Mouse (Mus musculus): Measurements from ENCODE around the gene Gmppb.

Gene Gmppb

DNA sequence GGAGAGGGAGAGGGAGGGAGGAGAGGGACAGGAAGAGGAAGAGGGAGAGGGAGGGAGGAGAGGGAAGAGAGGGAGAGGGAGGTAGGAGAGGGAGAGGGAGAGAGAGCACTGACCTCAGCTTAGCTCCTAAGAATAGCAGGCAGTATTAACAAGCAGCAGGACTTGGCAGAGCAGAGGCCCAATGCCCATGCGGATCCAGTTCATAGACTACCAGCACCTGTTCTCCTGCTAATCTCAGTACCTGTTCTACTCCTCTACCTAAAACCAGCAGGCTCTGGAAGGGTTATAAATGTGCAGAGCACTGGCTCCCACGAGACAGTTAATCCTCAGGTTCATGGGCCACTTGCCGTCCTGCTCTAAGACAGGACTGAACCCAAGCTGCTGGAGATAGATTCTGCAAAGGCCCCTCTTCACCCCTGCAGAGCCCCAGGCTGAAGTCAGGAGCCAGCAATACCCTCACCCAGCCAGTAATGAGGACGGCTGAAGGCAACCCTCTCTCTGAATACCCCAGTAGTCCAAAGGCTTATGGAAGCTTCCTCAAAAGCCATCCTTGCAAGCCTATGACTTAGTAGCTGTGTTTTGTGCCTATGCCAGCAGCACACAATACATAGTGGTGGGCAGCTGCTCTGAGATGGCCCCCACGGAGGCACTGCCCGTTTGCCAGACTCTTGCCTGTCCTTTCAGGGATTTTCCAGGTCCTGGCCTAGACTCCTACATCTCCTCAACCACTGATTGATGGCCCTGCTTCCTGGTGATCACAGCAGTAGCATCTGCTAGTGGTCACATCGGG is 24.3 kb downstream of the Gmppb start:
- DNase-seq (ENCODE audit: low spot score in 2 of 2), result no peak

DNA sequence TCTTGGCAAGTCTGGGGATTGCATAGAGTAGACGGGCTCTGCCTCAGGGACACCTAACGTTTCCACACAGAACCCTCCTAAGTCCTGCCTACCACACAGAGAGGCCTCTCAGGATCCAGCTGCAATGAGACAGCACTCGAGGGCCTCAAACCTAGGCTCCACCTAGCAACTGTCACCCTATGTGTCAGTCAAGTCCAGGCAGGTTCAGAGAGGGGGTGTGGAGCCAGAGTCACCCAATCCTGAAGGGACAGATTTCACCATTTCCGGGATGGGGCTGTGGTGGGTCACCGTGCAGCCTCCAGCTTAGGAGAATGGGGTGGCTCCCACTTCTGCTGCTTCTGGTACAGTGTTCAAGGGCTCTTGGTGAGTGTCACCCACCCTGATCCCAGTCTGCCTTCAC is 31.1 kb downstream of the Gmppb start, which contains the start of gene Mst1:
Gene Mst1, plus strand, starts transcription at position 269 of the 400 bp plus-strand sequence.
- DNase-seq (ENCODE audit: low spot score in 2 of 2), result no peak

DNA sequence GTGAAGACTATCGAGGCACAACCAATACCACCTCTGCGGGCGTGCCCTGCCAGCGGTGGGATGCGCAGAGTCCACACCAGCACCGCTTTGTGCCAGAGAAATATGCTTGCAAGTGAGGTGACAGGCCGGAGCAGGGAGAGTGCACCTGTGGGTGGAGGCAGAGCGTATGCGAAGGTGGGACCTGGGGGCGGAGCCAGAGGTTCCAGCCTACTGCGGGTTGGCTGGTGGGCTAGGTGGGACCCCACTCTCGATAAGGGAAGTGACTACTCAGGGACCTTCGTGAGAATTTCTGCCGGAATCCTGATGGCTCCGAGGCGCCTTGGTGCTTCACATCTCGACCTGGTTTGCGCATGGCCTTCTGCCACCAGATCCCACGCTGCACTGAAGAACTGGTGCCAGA is 33.5 kb downstream of the Gmppb start:
- DNase-seq (ENCODE audit: low spot score in 2 of 2), result no peak

DNA sequence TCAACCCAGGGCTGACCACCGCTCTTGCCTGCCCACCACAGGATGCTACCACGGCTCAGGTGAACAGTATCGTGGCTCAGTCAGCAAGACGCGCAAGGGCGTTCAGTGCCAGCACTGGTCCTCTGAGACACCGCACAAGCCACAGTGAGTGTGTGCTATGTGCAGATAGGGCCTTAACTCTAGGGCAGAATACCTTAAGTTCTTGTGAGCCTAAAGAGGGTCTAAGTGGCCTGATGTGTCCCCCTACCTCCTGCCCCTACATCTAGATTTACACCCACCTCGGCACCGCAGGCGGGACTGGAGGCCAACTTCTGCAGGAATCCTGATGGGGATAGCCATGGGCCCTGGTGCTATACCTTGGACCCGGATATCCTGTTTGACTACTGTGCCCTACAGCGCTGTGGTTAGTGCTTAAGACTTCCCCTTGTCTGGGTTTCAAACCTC is 34.0 kb downstream of the Gmppb start, which contains the start of gene Rnf123:
Gene Rnf123, minus strand, starts transcription at position 359 of the 444 bp plus-strand sequence.
- no peak for DNase-seq (ENCODE audit: low spot score in 2 of 2)

DNA sequence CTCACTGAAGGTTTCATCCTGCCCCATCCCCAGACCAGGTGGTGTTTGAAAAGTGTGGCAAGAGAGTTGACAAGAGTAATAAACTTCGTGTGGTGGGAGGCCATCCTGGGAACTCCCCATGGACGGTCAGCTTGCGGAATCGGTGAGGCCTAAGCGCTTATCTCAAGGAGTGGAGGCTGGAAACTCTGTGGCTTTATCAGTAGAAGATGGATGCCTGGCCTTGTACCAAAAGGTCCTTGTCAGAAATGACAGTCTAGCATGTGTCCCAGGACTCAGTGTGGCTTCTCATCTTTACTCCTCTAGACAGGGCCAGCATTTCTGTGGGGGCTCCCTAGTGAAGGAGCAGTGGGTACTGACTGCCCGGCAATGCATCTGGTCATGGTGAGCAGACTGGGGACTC is 34.5 kb downstream of the Gmppb start:
- DNase-seq (ENCODE audit: low spot score in 2 of 2), result no peak

DNA sequence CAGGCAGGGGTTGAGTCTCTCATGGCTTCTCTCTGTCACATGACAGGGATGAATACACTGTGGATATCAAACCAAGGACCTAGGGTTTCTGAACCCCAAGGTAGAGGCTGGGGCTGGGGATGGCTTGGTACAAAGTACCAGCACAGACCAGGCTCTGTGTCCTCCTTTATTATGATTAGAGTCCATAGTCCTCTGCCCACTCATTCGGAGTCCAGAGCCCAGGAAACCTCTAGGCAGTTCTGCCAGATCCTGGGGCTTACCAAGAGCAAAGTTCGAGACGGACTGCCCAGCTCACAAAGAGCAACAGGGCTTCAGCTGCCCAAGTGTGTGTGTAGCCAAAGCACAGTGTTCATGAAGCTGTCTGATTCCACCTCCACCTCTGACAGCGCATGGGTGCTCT is 36.2 kb downstream of the Gmppb start:
- no peak for DNase-seq (ENCODE audit: low spot score in 2 of 2)

DNA sequence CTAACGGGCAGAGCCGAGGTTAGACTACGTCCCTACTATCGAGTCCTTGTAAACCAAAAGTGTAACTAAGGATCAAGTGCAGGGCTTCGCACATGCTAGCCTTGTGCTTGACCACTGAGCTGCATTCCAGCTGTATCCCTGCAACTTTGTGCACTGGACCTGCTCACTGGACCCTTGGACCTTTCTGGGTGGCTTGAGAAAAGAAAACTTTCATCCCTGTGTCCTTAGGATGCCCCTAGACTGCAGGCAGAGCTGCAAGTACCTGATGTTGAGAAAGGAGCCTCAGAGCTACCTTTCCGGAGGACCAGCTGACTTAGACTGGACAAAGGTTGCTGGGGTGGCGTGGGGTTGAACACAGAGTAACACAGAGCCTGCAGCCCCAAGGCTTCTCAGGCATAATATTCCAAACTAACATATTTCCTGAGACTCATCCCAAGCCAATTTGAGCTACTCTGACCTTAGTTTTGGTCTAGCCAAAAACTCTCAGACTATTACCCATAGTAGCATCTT is 41.6 kb downstream of the Gmppb start:
- DNase-seq (ENCODE audit: low spot score in 2 of 2), result no peak

DNA sequence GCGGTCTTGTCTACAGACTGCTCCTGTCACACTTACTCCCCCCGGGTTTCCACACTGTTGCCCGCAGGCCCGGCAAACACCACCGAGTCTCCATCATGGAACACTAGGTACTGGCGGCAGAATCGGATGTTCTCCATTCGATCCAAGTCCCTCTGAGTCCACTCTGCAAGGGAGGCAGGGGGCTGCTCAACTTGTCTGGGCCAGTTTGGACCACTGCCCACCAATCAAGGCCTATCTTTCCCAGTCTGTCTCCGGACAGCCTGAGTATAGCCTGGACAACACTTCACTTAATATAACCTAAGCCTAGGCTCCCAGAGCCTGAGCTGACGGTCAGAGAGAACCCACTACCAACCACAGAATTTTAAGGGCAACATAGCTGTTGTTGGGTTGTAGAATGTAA is 44.5 kb downstream of the Gmppb start:
- no peak for DNase-seq (ENCODE audit: low spot score in 2 of 2)

DNA sequence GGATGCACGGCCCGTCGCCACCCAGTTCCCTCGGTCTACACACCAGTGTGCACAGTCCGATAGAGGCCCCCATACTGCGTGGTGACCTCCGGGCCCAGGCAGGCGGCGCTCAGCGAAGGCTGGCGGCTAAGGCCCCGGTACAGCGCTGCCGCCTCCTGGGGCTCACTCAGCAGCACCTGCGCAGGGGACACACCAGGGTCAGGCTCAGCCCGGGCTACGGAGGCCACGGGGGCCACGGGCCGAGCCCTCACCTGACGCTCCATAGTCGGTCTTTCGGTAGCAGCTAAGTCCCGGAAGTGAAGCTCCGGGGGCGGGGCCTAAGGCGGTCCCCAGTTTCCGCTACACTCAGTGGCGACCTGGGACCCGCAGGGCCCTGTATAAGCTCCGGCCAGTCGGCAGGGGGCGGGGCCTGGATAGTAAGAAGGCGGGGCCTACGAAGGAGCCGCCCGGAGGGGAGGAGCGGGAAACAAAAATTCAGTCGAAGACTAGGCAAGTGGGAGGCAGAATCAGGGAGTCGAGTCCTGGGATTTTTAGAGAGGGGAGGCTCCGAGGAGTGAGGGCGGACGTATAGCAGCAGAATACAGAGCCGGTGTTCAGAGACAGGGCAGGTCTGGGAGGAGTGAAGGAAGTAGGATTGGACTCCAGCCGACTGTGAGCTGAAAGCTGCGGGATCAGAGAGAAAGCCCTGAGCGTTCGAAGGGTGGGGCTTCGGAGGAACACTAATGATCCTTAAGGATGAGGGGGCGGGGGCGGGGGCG is 45.3 kb downstream of the Gmppb start, which contains the start of gene Apeh:
Gene Apeh, minus strand, starts transcription at position 423 of the 758 bp plus-strand sequence.
- DNase-seq (ENCODE audit: low spot score in 2 of 2), result peak; percentile 82 to 83

DNA sequence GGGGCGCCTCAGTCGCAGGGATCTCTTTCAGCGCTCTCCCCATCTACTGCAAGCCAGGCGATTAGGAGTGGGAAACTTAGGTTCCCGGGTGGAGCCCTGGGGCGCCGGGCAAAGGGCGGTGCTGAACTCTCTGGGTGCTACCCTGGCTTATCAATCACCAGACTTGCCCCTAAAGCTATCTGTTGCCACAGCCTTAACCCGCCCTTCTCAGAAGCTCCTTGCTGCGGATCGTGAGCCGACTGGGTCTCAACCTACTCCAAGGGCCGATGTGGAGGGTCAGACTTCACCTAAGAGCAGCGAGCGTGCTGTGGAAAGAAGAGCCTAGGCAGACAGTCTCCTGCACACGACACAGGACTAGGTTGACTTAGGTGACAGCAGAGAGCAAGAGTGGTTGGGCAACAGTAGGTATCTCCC is 46.0 kb downstream of the Gmppb start:
- no peak for DNase-seq (ENCODE audit: low spot score in 2 of 2)

DNA sequence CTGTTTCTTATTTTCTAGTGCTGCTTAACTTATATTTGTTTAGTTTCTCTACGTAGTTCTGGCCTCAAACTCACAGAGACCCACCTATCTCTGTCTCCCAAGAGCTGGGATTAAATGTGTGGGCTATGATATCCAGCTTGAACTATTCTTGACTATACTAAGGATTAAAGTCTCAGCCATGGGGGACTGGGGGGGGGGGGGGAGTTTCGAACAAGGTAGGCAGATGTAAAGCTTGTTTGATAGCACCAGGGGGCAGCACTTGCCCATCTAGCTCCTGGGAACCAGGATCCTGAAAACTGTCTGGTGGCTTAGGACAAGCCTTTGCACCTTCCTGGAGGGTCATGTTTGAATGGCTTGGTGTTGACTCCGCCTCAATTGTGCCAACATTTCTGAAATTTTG is 46.5 kb downstream of the Gmppb start:
- DNase-seq (ENCODE audit: low spot score in 2 of 2), result no peak

DNA sequence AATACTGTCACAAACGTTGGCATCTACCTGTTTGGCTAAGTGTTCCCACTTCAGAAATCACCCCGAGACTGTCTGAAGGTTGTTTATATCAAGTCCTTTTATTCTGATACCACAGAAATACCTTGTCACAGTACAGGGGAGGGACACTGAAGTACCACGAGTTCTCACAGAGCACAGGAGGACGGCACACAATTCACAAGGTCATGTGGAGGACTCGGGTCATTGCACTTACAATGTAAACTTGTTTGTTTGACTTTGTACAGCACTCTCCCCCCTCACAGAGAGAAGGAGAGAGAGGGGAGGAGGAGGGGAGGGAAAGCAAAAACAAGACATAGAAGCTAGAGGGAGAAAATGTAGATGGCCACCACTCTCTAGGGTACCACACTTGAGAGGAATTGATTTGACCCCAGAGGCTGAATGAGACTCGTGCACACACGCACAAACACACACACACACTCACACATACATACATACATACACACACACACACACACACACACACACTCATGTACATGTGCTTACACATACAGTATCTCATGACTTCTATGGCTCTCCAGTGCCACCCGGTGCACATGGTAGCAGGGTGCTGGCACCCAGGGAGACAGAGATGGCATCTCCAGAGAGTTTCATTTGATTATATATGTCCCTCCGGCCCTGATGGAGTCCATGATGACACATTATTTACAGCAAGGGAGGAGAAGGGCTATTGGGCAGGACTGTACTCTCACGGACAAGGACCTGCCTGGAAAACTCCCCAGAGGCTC is 47.1 kb downstream of the Gmppb start:
- DNase-seq (ENCODE audit: low spot score in 2 of 2), result no peak

DNA sequence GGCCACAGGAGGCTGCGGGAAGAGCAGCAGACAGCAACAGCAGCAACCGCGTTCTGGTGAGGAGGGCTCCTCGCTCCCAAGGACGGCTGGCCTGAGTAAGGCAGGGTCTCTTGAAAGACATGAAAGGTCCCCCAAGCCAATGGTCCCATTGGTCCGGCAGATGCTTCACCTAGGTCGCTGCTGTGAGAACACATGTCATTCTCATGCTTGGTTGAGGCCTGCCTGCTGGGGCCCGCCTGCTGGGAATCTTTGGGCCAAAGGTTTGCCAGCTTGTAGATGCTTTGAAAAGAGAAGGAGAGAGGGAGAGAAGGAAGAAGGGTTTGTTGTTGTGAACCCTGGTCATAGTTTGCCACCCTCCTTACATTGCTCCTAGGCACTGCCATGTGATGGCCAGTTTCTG is 50.6 kb downstream of the Gmppb start:
- DNase-seq (ENCODE audit: low spot score in 2 of 2), result no peak

Measured in frontal cortex, postnatal 14 days (tissue).